Mouse (Mus musculus): ENCODE measurements around the gene Selenom. TPM values are rescaled to one million over a fixed set of nuclear protein-coding genes. Genes with fewer than 3 reads are reported as not detected.
A peak's percentile ranks its signal among the peaks of the same experiment; 100 is the strongest.

The Selenom gene
- polyA plus RNA-seq, 1 experiment, result 889 TPM

DNA sequence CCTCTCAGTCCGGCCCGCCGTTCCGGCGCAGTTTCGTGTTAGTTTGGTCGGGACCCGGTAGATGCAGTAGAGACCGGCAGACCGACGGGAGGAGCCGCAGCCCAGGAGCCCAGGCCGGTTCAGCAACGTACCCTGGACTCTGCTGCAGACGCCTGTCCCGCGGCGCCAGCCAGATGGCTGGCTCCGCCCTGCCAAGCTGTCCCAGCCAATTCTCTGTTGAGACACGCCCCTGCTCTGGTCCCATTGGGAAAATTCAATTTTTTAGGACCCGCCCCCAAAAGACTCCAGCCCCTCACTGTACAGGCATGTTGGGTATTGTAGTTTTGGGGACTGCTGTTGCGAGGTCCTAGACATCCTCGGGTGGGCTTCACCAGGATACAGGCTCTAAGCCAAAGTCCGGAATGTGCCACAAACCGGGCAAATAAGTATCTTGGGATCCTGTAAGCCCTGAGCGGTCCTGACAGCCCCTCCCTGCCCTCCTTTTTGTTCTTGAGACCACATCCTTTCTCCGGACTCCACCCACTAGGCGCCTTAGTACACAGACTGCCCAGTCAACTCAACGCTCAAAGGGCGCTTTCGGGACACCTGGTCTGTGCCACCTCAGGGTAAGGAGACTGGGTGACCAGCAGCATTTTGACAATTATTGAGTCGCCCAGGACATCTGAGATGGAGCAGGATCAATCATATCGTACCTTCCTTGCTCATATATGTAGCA lies 24.8 kb downstream of the Selenom start:
- H3K4me3 ChIP-seq (replicated peaks; ENCODE audit: insufficient read depth, low read depth, low read length), result peak overlapping the region; percentile 67
- DNase-seq, result peak; percentile 86 to 94
- no peaks in the 10 kb centered on the region for H3K4me1 ChIP-seq (ENCODE audit: control insufficient read depth, insufficient read depth, low read length)
- H3K27ac ChIP-seq (ENCODE audit: insufficient read depth, low read length), result no peak overlapping the region
- TF ChIP-seq CTCF (IDR thresholded peaks at IDR 0.05; ENCODE audit: borderline replicate concordance, insufficient read depth, low read depth, low read length) (no peak), POLR2A (IDR thresholded peaks at IDR 0.05; ENCODE audit: borderline replicate concordance, insufficient read depth, low read length) (peak; percentile 51; the same call in 1 of the 2 replicates)
- H3K27me3 ChIP-seq (ENCODE audit: control insufficient read depth, insufficient read depth, low read length), result no peaks in the 10 kb centered on the region
- WGBS, result 3% methylated on average over 33 of the region's 33 CpGs

DNA sequence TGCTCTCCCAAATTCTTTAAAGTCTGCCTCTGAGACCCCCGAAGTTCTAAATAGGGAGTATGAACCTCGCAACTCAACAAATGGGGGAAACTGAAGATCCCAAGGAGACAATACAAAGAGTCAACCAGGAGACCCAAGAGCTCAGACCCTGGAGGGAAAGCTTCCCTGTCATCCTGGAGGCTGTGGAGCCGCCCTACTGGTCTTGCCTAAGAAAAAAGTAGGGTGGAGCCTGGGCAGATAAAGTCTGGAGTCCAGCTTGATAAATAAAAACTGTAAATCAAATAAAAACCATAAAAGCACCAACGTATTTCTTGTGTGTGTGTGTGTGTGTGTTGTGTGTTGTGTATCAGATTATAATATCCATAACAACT lies 25.3 kb downstream of the Selenom start:
- DNase-seq, result no peak
- Histone ChIP-seq H3K27ac (ENCODE audit: insufficient read depth, low read length) (no peak overlapping the region), H3K27me3 (ENCODE audit: control insufficient read depth, insufficient read depth, low read length) (no peaks in the 10 kb centered on the region), H3K4me1 (ENCODE audit: control insufficient read depth, insufficient read depth, low read length) (no peaks in the 10 kb centered on the region), H3K4me3 (replicated peaks; ENCODE audit: insufficient read depth, low read depth, low read length) (no peak overlapping the region)
- TF ChIP-seq CTCF (IDR thresholded peaks at IDR 0.05; ENCODE audit: borderline replicate concordance, insufficient read depth, low read depth, low read length), result no peak
- no peak for TF ChIP-seq POLR2A (IDR thresholded peaks at IDR 0.05; ENCODE audit: borderline replicate concordance, insufficient read depth, low read length)
- WGBS, result 78% methylated on average over 4 of the region's 4 CpGs

DNA sequence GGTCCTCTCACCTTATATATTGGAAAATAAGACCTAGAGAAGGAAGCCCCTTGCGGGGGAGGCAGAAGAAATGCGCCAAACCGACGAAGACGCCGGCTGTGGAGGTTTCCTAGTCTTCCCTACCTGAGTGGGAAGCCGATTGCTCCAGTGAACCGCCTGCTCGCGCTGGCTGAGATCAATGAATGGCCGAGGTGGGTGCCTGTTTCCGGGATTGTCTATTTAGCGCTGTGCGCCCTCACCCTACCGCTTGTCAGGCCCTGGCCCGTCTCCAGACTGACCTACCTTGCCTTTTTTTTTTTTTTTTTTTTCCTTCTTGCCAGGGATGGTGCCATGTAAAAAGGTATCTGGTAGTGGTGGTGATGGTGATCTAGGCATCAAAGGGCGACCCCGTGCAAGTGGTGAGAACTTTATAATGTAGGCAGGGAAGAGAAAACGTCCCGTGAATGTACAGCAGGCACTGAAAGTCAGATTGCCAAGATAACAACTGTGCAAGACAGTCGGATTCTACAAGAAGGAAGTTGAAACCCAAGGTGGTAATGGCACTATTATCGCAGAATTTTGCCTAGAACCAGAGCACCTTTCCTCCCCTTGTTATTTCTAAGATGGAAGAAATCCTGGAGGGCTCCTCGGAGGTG lies 26.1 kb downstream of the Selenom start, which contains the start of gene Smtn:
TSS of gene Smtn (minus strand) at position 162 of the 635 bp plus-strand sequence.
- no peak for DNase-seq
- Histone ChIP-seq H3K4me3 (replicated peaks; ENCODE audit: insufficient read depth, low read depth, low read length) (peak within 1 kb of the TSS; percentile 66), H3K27ac (ENCODE audit: insufficient read depth, low read length) (no peak within 1 kb of the TSS), H3K27me3 (ENCODE audit: control insufficient read depth, insufficient read depth, low read length) (no peaks in the 10 kb centered on the region), H3K4me1 (ENCODE audit: control insufficient read depth, insufficient read depth, low read length) (no peaks in the 10 kb centered on the region)
- WGBS, result 92% methylated on average over 23 of the region's 23 CpGs
- TF ChIP-seq CTCF (IDR thresholded peaks at IDR 0.05; ENCODE audit: borderline replicate concordance, insufficient read depth, low read depth, low read length) (no peak), POLR2A (IDR thresholded peaks at IDR 0.05; ENCODE audit: borderline replicate concordance, insufficient read depth, low read length) (no peak)

DNA sequence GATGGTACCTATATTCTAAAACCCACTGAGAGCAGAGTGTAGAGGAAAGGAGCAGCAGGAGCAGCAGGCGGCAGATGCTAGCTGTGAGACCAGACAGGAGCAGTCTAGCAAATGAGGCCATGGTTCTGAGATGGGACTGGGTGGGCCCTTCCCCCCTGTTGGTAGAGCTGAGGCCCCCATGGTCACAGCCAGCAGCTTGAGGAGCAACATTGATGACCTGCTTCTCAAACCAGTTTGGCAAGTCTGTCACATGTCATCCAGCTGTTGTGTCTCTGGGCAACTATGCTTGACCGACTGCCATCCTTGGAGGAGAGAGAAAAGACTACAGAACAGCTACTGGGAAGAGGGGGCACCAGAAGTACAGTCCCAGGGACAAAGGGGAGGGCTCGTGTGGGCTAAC lies 27.4 kb downstream of the Selenom start:
- H3K27me3 ChIP-seq (ENCODE audit: control insufficient read depth, insufficient read depth, low read length), result no peaks in the 10 kb centered on the region
- H3K4me3 ChIP-seq (replicated peaks; ENCODE audit: insufficient read depth, low read depth, low read length), result no peak overlapping the region
- H3K27ac ChIP-seq (ENCODE audit: insufficient read depth, low read length), result no peak overlapping the region
- no peaks in the 10 kb centered on the region for H3K4me1 ChIP-seq (ENCODE audit: control insufficient read depth, insufficient read depth, low read length)
- 64% methylated on average over 3 of the region's 3 CpGs for WGBS
- DNase-seq, result no peak
- TF ChIP-seq CTCF (IDR thresholded peaks at IDR 0.05; ENCODE audit: borderline replicate concordance, insufficient read depth, low read depth, low read length) (no peak), POLR2A (IDR thresholded peaks at IDR 0.05; ENCODE audit: borderline replicate concordance, insufficient read depth, low read length) (no peak)

DNA sequence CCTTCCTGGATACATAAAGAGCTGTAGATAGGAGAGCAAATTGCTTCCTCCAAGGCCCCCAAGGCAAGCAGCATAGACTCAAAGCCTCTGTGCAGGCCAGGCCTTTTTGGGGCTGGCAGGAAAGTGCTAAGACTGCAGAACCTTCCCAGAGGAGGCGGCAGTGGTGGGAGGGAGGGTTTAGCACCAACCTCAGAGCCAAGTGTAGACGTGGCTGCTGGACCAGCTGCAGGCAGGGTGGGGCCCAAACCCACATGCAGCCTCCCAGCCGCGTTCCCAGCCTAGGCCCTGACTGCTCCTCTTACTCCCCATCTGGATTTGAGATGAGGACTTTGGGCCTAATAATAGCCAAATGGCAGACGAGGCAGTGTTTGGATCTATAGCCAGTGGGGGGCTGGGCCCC lies 28.5 kb downstream of the Selenom start:
- 45% methylated on average over 5 of the region's 5 CpGs for WGBS
- Histone ChIP-seq H3K27me3 (ENCODE audit: control insufficient read depth, insufficient read depth, low read length) (no peaks in the 10 kb centered on the region), H3K4me3 (replicated peaks; ENCODE audit: insufficient read depth, low read depth, low read length) (no peak overlapping the region), H3K27ac (ENCODE audit: insufficient read depth, low read length) (no peak overlapping the region), H3K4me1 (ENCODE audit: control insufficient read depth, insufficient read depth, low read length) (no peaks in the 10 kb centered on the region)
- DNase-seq, result no peak
- TF ChIP-seq CTCF (IDR thresholded peaks at IDR 0.05; ENCODE audit: borderline replicate concordance, insufficient read depth, low read depth, low read length) (no peak), POLR2A (IDR thresholded peaks at IDR 0.05; ENCODE audit: borderline replicate concordance, insufficient read depth, low read length) (no peak)

DNA sequence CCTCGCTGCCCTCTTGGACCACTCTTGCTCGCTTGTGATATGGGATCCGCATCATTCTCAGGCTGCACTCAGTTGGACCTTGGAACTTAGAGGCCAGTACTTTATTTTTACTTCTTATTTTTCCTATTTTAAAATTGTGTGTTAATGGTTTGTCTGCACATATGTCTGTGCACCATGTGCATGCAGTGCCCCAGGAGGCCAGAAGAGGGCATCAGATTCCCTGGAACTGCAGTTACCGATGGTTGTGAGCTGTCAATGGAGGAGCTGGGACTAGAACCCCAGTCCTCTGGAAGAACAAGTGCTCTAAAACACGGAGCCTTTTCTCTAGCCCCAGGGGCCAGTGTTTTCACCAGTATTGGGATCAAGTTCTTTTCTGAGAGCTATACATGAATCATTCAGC lies 29.9 kb downstream of the Selenom start:
- H3K27me3 ChIP-seq (ENCODE audit: control insufficient read depth, insufficient read depth, low read length), result no peaks in the 10 kb centered on the region
- no peak overlapping the region for H3K4me3 ChIP-seq (replicated peaks; ENCODE audit: insufficient read depth, low read depth, low read length)
- no peaks in the 10 kb centered on the region for H3K4me1 ChIP-seq (ENCODE audit: control insufficient read depth, insufficient read depth, low read length)
- 96% methylated on average over 5 of the region's 5 CpGs for WGBS
- H3K27ac ChIP-seq (ENCODE audit: insufficient read depth, low read length), result no peak overlapping the region
- no peak for DNase-seq
- no peak for TF ChIP-seq POLR2A (IDR thresholded peaks at IDR 0.05; ENCODE audit: borderline replicate concordance, insufficient read depth, low read length)

DNA sequence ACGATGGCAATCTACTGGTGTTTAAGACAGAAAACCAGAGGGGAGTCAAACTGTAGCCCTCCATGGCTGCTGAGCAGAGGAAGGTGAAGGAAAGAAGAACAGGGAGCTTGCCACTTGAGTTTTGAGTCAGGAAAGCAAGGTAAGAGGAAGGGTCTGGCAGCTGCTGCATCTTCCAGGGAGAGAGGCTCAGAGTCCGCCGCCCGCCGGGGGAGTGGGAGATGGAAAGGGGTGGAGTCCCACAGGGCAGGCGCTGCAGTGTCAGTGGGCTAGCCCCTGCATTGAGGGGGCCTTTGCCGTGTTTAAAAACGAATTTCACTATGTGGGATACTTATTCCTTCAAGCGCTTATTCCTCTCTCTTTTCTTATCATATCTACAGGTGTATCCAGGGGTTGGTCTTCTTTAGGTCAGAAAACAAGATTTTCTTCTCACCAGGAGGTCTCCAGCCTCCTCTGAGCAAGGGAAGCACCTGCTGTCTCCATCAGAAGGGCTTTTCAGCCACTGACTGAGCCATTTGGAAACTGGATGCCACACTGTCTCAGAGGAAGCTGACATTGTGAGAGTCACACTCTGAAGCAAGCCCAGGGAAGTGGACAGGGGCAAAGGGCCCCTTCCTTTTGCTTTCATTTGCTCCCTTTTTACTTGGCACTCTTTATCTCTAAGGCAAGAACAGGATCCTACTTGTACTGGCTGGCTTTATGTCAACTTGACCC lies 31.2 kb downstream of the Selenom start:
- 17% methylated on average over 9 of the region's 9 CpGs for WGBS
- H3K27me3 ChIP-seq (ENCODE audit: control insufficient read depth, insufficient read depth, low read length), result no peaks in the 10 kb centered on the region
- H3K4me3 ChIP-seq (replicated peaks; ENCODE audit: insufficient read depth, low read depth, low read length), result no peak overlapping the region
- H3K27ac ChIP-seq (ENCODE audit: insufficient read depth, low read length), result no peak overlapping the region
- TF ChIP-seq POLR2A (IDR thresholded peaks at IDR 0.05; ENCODE audit: borderline replicate concordance, insufficient read depth, low read length), result no peak
- no peak for TF ChIP-seq CTCF (IDR thresholded peaks at IDR 0.05; ENCODE audit: borderline replicate concordance, insufficient read depth, low read depth, low read length)
- no peak for DNase-seq
- no peaks in the 10 kb centered on the region for H3K4me1 ChIP-seq (ENCODE audit: control insufficient read depth, insufficient read depth, low read length)

DNA sequence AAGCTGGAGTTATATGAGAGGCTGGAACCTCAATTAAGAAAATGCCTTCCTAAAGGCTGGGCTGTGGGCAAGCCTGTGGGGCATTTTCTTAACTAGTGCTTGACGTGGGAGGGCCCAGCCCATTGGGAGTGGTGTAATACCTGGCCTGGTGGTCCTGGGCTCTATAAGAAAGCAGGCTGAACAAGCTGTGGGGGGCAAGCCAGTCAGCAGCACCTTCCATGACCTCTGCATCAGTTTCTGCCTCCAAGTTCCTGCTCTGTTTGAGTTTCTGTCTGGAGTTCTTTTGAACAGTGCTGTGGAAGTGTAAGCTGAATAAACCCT lies 31.7 kb downstream of the Selenom start:
- Histone ChIP-seq H3K27ac (ENCODE audit: insufficient read depth, low read length) (no peak overlapping the region), H3K4me1 (ENCODE audit: control insufficient read depth, insufficient read depth, low read length) (no peaks in the 10 kb centered on the region), H3K27me3 (ENCODE audit: control insufficient read depth, insufficient read depth, low read length) (no peaks in the 10 kb centered on the region), H3K4me3 (replicated peaks; ENCODE audit: insufficient read depth, low read depth, low read length) (no peak overlapping the region)
- WGBS, result 22% methylated on average over 1 of the region's 1 CpGs
- TF ChIP-seq POLR2A (IDR thresholded peaks at IDR 0.05; ENCODE audit: borderline replicate concordance, insufficient read depth, low read length) (no peak), CTCF (IDR thresholded peaks at IDR 0.05; ENCODE audit: borderline replicate concordance, insufficient read depth, low read depth, low read length) (no peak)
- DNase-seq, result no peak
